Mouse (Mus musculus): ENCODE measurements around the gene Vmn1r143.
"Not testable (repeated sequence)": the region's sequence is repeated elsewhere in the genome, so short reads cannot be mapped to it uniquely, and the experiment has no call there.

Gene Vmn1r143

DNA sequence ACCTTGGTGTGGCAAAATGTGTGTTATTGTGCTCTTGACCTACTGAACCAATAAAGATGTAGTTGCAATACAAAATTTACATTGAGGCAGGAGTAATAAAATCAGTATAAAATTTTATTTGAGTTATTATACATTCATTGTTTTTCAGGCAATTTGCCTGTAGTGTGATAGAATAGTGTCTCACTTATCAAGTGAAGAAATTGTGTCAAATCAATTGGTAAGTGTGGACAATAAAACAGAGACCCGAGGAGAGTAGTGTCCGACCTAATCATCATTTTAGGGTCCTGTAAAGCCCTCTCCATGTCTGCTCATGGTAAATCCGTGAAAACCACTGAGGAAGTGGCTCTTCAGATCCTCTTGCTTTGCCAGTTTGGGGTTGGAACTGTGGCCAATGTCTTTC is at the start of gene Vmn1r143:
TSS of gene Vmn1r143 (plus strand) at position 301 of the 400 bp plus-strand sequence.
- not testable (repeated sequence) for DNase-seq (ENCODE audit: low spot score in 2 of 2)

DNA sequence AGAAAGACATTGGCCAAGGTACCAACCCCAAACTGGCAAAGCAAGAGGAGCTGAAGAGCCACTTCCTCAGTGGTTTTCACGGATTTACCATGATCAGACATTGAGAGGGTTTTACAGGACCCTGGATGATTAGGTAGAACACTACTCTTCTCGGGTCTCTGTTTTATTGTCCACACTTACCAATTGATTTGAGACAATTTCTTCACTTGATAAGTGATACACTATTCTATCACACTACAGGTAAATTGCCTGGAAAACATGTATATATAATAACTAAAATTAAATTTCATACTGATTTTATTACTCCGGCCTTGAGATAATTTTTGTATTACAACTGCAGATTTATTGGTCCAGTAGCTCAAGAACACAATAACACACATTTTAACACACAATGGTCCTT is 25.2 kb upstream of the Vmn1r143 start, which contains the start of gene Vmn1r142:
TSS of gene Vmn1r142 (minus strand) at position 101 of the 400 bp plus-strand sequence.
- DNase-seq (ENCODE audit: low spot score in 2 of 2): not testable (repeated sequence)

DNA sequence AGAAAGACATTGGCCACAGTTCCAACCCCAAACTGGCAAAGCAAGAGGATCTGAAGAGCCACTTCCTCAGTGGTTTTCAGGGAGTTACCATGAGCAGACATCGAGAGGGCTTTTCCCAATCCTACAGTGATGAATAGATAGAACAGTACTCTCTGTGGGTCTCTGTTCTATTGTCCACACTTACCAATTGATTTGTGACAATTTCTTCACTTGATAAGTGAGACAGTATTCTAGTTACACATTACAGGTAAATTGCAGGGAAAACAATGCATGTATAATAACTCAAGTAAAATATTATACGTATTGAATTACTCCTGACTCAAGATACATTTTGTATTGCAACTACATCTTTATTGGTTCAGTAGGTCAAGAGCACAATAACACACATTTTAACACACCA is 12.0 kb downstream of the Vmn1r143 start, which contains the start of gene Gm8653:
TSS of gene Gm8653 (minus strand) at position 101 of the 400 bp plus-strand sequence.
- DNase-seq (ENCODE audit: low spot score in 2 of 2): not testable (repeated sequence)

DNA sequence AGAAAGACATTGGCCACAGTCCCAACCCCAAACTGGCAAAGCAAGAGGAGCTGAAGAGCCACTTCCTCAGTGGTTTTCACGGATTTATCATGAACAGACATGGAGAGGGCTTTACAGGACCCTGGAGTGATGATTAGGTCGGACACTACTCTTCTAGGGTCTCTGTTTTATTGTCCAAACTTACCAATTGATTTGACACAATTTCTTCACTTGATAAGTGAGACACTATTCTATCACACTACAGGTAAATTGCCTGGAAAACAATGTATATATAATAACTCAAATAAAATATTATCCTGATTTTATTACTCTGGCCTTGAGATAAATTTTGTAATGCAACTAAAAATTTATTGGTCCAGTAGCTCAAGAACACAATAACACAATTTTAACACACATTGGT is 40.2 kb downstream of the Vmn1r143 start, which contains the start of gene Gm8453:
TSS of gene Gm8453 (minus strand) at position 101 of the 400 bp plus-strand sequence.
- DNase-seq (ENCODE audit: low spot score in 2 of 2): not testable (repeated sequence)

Measured in cerebellum, postnatal 4 days (tissue).